Mouse (Mus musculus) G1E (cell line): Measurements from ENCODE around the gene Gnaq.

ENCODE experiments used
- CTCF ChIP-seq: IDR thresholded peaks from 2 replicates; pipeline ENCODE4 v1.5.1; 2012; ENCODE audit warnings: low read depth, low read length, inconsistent platforms, mixed read lengths
- GATA1 ChIP-seq: IDR thresholded peaks from 2 replicates; pipeline ENCODE4 v1.6.1; 2012; ENCODE audit warnings: borderline replicate concordance, low read length, inconsistent platforms, mixed read lengths

- TF ChIP-seq CTCF (no peak), GATA1 (no peak)
Measured at GRCm38 (mm10) chr19:16337866-16338530, 205.4 kb downstream of the Gnaq start.
